12 mouse cellular contexts compared by ENCODE assay signal in genomic region chr17:67564845-67565244, GRCm38 (mm10).
DNase-seq lines count a peak whose midpoint lies in the region; ATAC-seq lines count a peak whose summit lies in the region.
"Had no signal": no experiment of that assay in that cellular context is flagged by ENCODE, and none has a peak within 500 bp of the region (broad histone marks: within the 10 kb centered on the region; RNA-seq: fewer than 3 reads in every experiment).

No protein-coding gene starts in this region.

- no peaks in the 10 kb centered on the region for H3K36me3 ChIP-seq in midbrain, embryonic 14.5 days (ENCODE audit: control insufficient read depth, insufficient read depth, low read length)
- no peaks in the 10 kb centered on the region for H3K36me3 ChIP-seq in forebrain, embryonic 16.5 days (ENCODE audit: control insufficient read depth, insufficient read depth)
- H3K36me3 ChIP-seq: stomach, embryonic 15.5 days had no signal

- H3K27me3 ChIP-seq in midbrain, embryonic 14.5 days (ENCODE audit: control insufficient read depth, insufficient read depth, low read length) = no peaks in the 10 kb centered on the region
- H3K27me3 ChIP-seq in forebrain, embryonic 16.5 days (replicated peaks; ENCODE audit: control insufficient read depth, insufficient read depth, low read length) = no peaks in the 10 kb centered on the region
- H3K27me3 ChIP-seq: stomach, embryonic 15.5 days had no signal

- peak; percentile 48 to 66 for DNase-seq in adrenal gland, adult (ENCODE audit: inconsistent age in 2 of 2, low spot score in 1 of 2)
- no peak for DNase-seq in adrenal gland, postnatal 4 days (ENCODE audit: low spot score in 2 of 2)
- peak; percentile 10 for DNase-seq in left cerebral cortex, postnatal 4 days
- DNase-seq in left cerebral cortex, adult 11 months (ENCODE audit: low spot score) = no peak
- peak; percentile 77 for DNase-seq in kidney, postnatal 14 days
- DNase-seq in lung, postnatal 25 days (ENCODE audit: low spot score) = peak; percentile 45
- no peak for DNase-seq in midbrain, embryonic 14.5 days

- 64% methylated on average over 3 of the region's 3 CpGs for WGBS in midbrain, embryonic 14.5 days
- 57% methylated on average over 3 of the region's 3 CpGs for WGBS in forebrain, embryonic 16.5 days

- no peaks in the 10 kb centered on the region for H3K4me1 ChIP-seq in midbrain, embryonic 14.5 days (ENCODE audit: control insufficient read depth, insufficient read depth, low read length)
- 0 out of 2 replicates have a peak, but pooled peaks cover 7% of the 10 kb centered on the region for H3K4me1 ChIP-seq in forebrain, embryonic 16.5 days (replicated peaks; ENCODE audit: control insufficient read depth, insufficient read depth, low read length)
- H3K4me1 ChIP-seq: stomach, embryonic 15.5 days had no signal

- no peak for ATAC-seq in midbrain, embryonic 14.5 days (ENCODE audit: low FRiP score, low TSS enrichment)
- no peak for ATAC-seq in forebrain, embryonic 16.5 days

- no peaks in the 10 kb centered on the region for H3K9me3 ChIP-seq in midbrain, embryonic 14.5 days (ENCODE audit: control insufficient read depth, low read length)
- H3K9me3 ChIP-seq in forebrain, embryonic 16.5 days (ENCODE audit: control insufficient read depth, low read length) = no peaks in the 10 kb centered on the region
- H3K9me3 ChIP-seq: stomach, embryonic 15.5 days had no signal

- no peak overlapping the region for H3K9ac ChIP-seq in midbrain, embryonic 14.5 days (replicated peaks; ENCODE audit: low read length)
- H3K9ac ChIP-seq in forebrain, embryonic 16.5 days (replicated peaks; ENCODE audit: low read depth, low read length) = no peak overlapping the region
- H3K9ac ChIP-seq: hindbrain, embryonic 14.5 days; stomach, embryonic 15.5 days had no signal

- no peak overlapping the region for H3K4me3 ChIP-seq in midbrain, embryonic 14.5 days (replicated peaks; ENCODE audit: low read depth, low read length)
- no peak overlapping the region for H3K4me3 ChIP-seq in forebrain, embryonic 16.5 days (replicated peaks; ENCODE audit: low read length)
- H3K4me3 ChIP-seq: layer of hippocampus, adult 2 months; stomach, embryonic 15.5 days had no signal

- intact Hi-C loops in left cerebral cortex, postnatal 4 days (cut with DNase I) = no loop called here

- H3K4me2 ChIP-seq in midbrain, embryonic 14.5 days (ENCODE audit: low read length) = no peak overlapping the region
- no peak overlapping the region for H3K4me2 ChIP-seq in forebrain, embryonic 16.5 days (ENCODE audit: low read length)
- H3K4me2 ChIP-seq: hindbrain, embryonic 14.5 days; stomach, embryonic 15.5 days had no signal

- no peak overlapping the region for H3K27ac ChIP-seq in midbrain, embryonic 14.5 days (replicated peaks; ENCODE audit: low read depth, low read length)
- H3K27ac ChIP-seq in forebrain, embryonic 16.5 days (ENCODE audit: low read length) = no peak overlapping the region
- H3K27ac ChIP-seq: hindbrain, embryonic 14.5 days; layer of hippocampus, adult 2 months; macrophage; stomach, embryonic 15.5 days had no signal

Comparison
In these comparisons a context has a peak if more than half of its experiments do, and no peak if none do; other contexts are left out.
1. DNase-seq: peak in adrenal gland, adult (2 of 2), left cerebral cortex, postnatal 4 days (single experiment), kidney, postnatal 14 days (single experiment) and lung, postnatal 25 days (single experiment); none in adrenal gland, postnatal 4 days (0 of 2), left cerebral cortex, adult 11 months (single experiment) and midbrain, embryonic 14.5 days (single experiment).